Mouse (Mus musculus): ENCODE data around the gene Ly75.

DNA sequence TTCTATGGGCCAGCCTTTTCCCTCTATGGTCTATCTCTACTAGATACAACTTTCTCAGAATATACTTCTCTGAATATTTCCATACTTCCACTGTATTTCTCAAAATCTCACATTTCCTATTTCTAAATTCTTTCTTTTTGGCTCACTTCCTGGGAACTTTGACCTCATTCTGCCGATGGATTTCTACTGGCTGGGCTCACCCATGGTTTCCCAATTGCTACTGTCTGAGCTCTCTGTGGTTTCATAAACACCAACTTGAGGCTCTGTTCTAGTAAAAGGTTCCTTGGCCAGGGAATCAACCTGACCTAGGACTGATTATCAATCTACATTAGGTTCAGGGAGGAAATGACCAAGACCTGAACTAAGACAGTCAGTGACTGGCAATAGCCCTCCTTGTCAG is 93.7 kb downstream of the Ly75 start:
- TF ChIP-seq POLR2AphosphoS5 (IDR thresholded peaks at IDR 0.05; ENCODE audit: borderline replicate concordance, low read depth, low read length) (no peak), EP300 (IDR thresholded peaks at IDR 0.05; ENCODE audit: low read depth in 1 of 2, low read length in 2 of 2) (no peak), MYB (IDR thresholded peaks at IDR 0.05; ENCODE audit: low read depth, low read length) (no peak), MAX (IDR thresholded peaks at IDR 0.05; ENCODE audit: low read length) (no peak), POLR2A (IDR thresholded peaks at IDR 0.05; ENCODE audit: control insufficient read depth in 1 of 2, insufficient read depth in 1 of 2, low read depth in 1 of 2, low read length in 2 of 2, poor library complexity in 1 of 2) (no peak), TCF12 (IDR thresholded peaks at IDR 0.05; ENCODE audit: low read depth, low read length) (no peak), CTCF (IDR thresholded peaks at IDR 0.05 in 2 of 3, conservative IDR thresholded peaks at IDR 0.05 in 1 of 3; ENCODE audit: control insufficient read depth in 1 of 3, insufficient read depth in 1 of 3, low read depth in 2 of 3, low read length in 3 of 3, poor library complexity in 1 of 3, severe bottlenecking in 1 of 3) (no peak), KAT2A (conservative IDR thresholded peaks at IDR 0.05; ENCODE audit: low read depth, low read length) (no peak), ZKSCAN1 (IDR thresholded peaks at IDR 0.05; ENCODE audit: low read depth, low read length) (no peak), UBTF (IDR thresholded peaks at IDR 0.05; ENCODE audit: borderline replicate concordance, insufficient read depth, low read depth, low read length) (no peak), USF1 (IDR thresholded peaks at IDR 0.05; ENCODE audit: low read depth, low read length) (no peak), GATA1 (IDR thresholded peaks at IDR 0.05; ENCODE audit: low read depth, low read length) (no peak), MYC (IDR thresholded peaks at IDR 0.05; ENCODE audit: low read depth, low read length) (no peak), TAL1 (IDR thresholded peaks at IDR 0.05; ENCODE audit: low read length) (no peak)

Measured in MEL (cell line).